Mouse (Mus musculus) left cerebral cortex, adult 8-10 months (tissue): ENCODE measurements around the gene Aacs. TPM values are rescaled to one million over a fixed set of nuclear protein-coding genes. Genes with fewer than 3 reads are reported as not detected.

Experiments
- DNase-seq, 2 experiments: peaks; one replicate each; pipeline ENCODE4 v3.0.0; 2022; ENCODE audit warnings: low spot score in 2 of 2
- microRNA-seq, 2 experiments: library from miRNA; unstranded; fragments of <30 nt; microRNA quantifications; one replicate each; pipeline ENCODE4 v1.2.0; 2022
- total RNA-seq, 4 experiments: library from RNA; stranded (reverse); gene quantifications; 2 replicates each; pipeline ENCODE4 v1.2.4; 2022

The Aacs gene
- total RNA-seq, 4 experiments from 2014 or later = 40.9 to 49.1 (median 44.4) TPM

GRCm38 (mm10) chr5:125533225-125533900, 57.7 kb downstream of the Aacs start:
- peak; percentile 53 to 66 for DNase-seq

- DNase-seq = peak in 1 of 2 experiments; percentile 39
Observed at GRCm38 (mm10) chr5:125534168-125534610, 58.6 kb downstream of the Aacs start.

DNA sequence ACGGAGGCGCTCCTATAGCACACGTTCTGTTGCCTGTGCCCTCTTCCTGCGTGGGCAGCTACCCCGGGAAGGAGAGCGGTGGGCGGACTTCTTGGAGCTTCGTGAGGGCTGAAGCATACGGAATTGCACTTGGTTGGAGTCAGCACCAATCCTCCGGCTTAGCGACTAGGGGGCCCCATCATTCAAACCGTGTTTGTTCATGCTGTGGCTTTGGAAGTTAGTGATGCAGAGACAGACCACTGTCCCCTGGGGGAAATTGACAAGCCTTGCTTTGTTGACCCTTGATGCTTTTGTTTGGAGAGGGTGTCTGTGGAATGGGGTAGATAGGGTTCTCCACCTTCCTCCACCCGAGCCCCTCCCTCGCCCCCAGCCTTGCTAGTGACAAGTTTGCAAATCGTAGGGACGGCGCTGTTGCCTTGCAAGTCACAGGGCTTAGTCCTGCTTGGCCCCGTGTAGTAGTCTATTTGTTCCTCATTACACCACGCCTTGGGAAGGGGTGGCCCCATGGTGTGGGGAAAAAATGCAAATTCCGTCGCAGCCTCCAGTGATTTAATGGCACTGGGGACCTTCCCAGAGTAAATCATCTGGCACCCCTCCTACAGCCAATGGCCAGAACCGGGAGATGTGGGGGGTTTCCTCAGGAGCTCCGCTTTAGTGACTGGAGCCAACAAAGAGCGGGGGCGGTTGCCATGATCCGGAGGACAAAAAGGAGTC, 59.2 kb downstream of the Aacs start:
- peak; percentile 60 to 80 for DNase-seq

DNA sequence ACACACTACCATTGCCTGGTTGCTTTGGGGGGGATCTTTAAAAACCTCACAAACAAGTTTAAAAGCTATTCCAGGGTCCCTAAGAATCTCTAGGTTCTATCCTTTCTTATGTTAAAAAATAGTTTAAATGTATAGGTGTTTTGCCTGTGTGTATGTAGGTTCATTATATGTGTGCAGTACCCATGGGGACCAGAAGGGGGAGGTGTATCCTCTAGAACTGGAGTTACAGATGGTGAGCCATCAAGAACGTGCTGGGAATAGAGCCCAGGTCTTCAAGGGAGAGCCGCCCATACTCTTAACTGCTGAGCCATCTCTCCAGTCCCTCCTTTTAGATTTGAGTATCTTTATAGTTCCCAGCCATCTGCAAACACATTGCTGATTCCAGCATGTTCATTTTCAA, 69.5 kb downstream of the Aacs start:
- no peak for DNase-seq

GRCm38 (mm10) chr5:125546293-125546692, 70.7 kb downstream of the Aacs start:
- no peak for DNase-seq

DNA sequence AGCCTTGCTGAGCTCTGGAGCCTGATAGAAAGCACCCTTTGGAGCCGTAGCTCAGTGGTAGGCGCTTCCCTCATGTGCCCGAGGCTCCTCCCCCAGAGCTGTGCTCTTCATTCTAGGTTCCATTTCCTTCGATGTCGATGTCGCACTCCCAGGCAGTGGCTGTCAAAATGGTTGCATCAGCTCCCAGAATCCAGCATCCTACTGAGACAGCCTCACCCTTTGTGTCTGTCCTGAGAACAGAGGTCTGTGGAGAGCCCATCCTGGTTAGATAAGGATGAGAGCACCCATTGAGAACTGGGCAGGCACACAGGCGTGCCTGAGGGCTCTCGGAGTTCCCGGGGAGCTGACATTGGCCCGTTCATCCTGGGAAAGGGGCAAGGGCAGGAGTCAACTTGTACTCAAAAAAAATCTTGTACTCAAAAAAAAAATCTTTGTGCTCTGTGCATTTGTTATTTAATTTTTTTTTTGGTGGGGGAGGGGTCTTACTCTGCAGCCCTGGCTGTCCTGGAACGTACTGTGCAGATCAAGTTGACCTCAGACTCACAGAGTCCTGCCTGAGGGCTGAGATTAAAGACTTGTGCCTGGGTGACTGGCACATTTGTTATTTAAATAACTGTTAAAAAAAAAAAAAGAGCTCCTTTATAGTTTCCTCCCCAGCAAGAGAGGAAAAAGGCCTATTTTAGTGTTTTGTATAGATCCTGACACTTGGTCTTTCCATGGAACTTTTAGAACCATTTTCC, 74.3 kb downstream of the Aacs start:
- DNase-seq = no peak

DNA sequence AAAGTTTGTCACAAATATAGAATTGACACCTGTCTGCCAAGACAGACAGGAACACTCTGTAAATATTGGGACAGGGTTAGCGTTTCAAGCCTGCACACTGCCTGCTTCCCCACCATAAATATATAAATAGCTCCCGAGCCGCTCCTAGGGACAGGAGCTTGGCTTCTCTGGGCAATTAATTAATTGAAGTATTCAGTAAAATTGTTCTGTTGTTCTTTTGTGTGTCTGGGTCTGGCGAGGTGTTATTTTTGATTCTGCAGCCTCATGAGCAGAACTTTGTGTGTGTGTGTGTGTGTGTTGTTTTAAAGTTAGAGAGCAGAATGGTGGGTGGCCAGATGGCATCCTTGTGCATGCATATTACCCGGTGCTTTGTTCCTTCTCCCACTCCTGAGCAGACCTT, 80.1 kb downstream of the Aacs start:
- DNase-seq = no peak

- no peak for DNase-seq
Observed at GRCm38 (mm10) chr5:125563492-125563891, 87.9 kb downstream of the Aacs start.

- DNase-seq = no peak
Observed at GRCm38 (mm10) chr5:125565725-125566124, 90.1 kb downstream of the Aacs start.

Small RNA genes within 50 kb of the gene (microRNA-seq; reads per million reads assigned to microRNA genes)
- 0 reads per million in 2 experiments for gene Gm27551

Other genes with a start within 250 kb of the Aacs start
- 10 to 100 TPM; 28.6 to 34.9 (median 30.0) TPM for gene Scarb1, start 134.7 kb upstream of the Aacs start, total RNA-seq
- under 1 TPM in 2 of 4 experiments, not detected in 2; 0.39 to 0.51 TPM for gene Gm10382, start 86.5 kb upstream of the Aacs start, total RNA-seq
- gene Ubc, start 85.6 kb upstream of the Aacs start, total RNA-seq = 100 to 1,000 TPM; 799 to 904 (median 900) TPM
- 10 to 100 TPM in 3 of 4 experiments, 1 to 10 TPM in 1; 9.4 to 12.9 (median 11.7) TPM for gene Dhx37, start 41.7 kb upstream of the Aacs start, total RNA-seq
- gene Bri3bp, start 34.2 kb upstream of the Aacs start, total RNA-seq = 10 to 100 TPM; 81.9 to 94.4 (median 86.6) TPM
- 100 to 1,000 TPM; 123 to 141 (median 129) TPM for gene Tmem132b, start 56.0 kb downstream of the Aacs start, total RNA-seq